Mouse (Mus musculus): ENCODE data around the gene Ssc5d.
"Not testable (repeated sequence)": the region's sequence is repeated elsewhere in the genome, so short reads cannot be mapped to it uniquely, and the experiment has no call there.

Ssc5d gene

DNA sequence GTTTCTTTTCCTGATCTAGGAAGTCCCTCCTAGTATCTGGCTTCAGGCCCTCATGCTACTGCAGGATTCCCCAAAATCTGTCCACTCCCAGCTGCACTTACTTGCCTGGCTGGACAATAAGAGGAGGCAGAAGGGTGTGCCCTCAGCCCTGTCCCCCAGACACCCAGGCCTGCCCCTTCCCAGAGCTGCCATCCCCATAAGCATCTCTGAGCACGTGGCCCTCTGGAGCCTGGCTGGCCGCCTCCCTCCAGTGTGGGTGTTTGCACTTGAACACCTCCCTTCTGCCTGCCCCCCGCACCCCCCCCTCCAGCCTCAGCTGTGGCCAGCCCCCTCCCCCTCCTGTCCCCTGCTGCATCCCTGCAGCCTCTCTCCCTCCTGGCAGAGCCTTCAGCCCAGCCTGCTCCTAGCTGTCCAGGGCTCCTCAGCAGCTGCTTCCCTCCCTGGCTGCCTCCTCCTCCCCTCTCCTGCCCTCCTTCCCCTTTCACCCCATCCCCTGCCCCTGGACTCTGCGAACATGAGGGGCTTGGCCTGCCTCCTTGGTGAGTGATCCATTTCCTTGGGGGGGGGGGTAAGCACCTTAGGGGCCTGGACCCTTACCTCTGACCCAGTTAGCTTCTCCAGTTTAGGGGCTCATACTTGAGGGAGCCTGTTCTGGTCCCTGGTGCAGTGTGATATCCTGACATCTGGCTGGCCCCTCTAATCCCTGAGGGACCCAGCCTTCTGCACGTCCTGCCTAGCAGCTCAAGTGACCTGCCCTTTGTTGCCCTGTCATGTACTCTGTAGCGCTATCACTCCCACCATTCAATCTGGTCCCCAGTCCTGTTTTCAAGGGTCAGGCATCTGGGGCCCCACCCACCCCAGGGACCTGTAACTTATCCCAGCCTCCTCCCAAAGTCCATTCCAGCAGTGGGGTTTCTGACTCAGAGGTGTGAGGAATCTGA lies at the start of gene Ssc5d:
Ssc5d (plus strand) TSS at position 345 of the 941 bp plus-strand sequence.
- peak; percentile 77 for DNase-seq

DNA sequence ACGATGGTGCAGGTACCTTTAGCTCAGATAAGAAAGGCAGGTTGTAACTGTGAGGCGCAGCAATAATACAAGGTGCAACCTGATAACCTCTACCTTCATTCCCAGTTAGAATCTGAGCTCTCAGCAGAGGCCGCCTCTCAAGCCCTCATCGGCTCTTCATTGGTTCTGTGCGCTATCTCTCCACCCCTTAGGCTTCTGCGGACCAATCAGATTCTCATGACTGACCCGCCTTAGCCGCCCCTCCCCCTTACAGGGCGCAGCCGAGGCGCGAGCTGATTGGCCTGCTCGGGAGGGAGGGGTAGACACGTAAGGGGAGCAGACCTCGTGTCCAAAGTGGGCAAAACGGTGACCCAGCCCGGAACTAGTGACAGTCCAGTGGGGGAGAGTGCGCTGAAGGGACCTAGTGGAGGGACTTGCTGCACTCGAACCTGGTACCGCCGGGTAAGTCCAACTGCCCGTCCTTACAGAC lies 48.8 kb upstream of the Ssc5d start, which contains the start of gene Isoc2a:
Isoc2a (plus strand) TSS at position 401 of the 469 bp plus-strand sequence.
- DNase-seq: peak; percentile 98

DNA sequence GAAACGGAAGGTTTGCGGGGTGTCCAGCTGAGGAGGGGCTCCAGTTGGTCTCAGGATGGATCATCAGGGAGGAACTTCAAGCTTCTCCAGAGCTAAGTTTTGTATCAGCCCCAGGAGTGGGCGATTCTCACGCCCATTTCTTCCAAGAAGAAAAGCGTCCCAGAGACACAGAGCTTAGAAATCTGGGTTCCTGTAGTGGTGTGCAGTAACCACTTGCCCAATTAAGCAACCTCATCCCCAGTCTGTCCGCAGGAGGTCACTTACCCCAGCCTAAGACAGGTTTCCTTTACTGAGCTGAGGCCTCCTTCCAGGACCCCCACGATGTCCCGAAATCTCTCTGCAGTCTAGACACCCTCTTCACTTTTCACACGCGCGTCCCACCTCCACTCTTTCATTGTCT lies 48.4 kb upstream of the Ssc5d start:
- DNase-seq: no peak

DNA sequence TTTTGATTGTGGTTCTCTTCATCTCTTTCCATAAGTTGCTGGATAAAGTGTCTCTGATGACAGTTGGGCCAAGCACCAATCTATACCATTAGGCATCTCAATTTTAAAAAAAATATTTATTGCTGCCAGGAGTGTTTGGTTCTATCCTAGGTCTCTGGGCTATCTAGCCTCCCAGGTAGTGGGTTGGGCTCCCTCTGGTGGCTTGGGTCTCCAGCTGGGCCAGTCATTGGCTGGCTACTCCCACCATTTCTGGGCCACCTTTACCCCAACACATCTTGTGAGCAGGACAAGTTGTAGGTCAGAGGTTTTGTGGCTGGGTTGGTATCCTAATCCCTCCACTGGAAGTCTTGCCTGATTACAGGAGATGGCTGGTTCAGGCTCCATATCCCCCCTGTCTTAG lies 47.4 kb upstream of the Ssc5d start:
- DNase-seq: peak; percentile 9

DNA sequence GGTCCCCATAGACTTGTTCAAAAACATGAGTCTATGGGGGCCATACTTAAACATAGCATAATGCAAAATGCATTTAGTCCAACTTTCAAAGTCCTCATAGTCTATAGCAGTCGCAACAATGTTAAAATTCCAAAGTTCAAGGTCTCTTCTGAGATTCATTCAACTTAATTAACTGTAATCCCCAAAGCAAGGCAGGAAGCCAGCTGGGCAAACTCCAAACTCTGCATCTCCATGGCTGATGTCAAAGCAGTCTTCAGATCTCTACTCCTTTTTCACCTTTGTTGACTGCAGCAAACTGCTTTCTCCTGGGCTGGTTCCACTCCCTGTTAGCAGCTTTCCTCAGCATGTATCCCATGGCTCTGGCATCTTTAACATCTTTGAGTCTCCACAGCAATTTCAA lies 46.5 kb upstream of the Ssc5d start:
- DNase-seq: not testable (repeated sequence)

DNA sequence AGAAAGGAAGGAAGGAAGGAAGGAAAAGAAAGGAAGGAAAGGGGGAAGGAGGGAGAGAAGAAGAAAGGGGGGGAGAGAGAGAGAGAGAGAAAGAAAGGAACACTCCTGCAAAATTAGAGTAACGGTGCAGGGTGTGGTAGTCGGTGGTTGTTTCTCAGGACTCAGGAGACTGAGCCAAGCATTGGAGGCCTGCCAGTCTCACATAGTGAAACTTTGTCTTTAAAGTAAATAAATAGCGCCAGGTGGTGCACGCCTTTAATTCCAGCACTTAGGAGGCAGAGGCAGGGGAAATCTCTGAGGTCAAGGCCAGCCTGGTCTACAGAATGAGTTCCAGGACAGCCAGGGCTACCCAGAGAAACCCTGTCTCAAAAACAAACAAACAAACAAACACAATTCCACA lies 38.9 kb upstream of the Ssc5d start:
- DNase-seq: no peak

DNA sequence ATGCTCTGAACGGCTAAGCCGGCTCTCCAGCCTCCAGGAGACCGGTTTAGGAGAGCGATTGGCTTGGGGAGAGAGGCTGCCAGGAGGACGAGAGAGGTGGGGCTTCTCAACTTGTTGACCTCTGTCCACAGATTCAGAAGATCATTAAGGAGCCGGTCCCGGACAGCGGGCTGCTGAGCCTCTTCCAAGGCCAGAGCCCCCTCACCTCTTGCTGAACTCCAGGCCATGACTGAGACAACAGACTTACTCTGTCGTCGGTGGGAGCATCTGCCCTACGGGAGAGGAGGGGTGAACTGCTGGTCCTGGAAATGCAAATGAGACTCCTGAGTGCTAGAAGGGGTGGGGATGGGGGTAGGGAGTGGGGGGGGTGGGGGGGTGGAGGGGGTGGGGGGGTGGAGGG lies 30.4 kb upstream of the Ssc5d start:
- no peak for DNase-seq

DNA sequence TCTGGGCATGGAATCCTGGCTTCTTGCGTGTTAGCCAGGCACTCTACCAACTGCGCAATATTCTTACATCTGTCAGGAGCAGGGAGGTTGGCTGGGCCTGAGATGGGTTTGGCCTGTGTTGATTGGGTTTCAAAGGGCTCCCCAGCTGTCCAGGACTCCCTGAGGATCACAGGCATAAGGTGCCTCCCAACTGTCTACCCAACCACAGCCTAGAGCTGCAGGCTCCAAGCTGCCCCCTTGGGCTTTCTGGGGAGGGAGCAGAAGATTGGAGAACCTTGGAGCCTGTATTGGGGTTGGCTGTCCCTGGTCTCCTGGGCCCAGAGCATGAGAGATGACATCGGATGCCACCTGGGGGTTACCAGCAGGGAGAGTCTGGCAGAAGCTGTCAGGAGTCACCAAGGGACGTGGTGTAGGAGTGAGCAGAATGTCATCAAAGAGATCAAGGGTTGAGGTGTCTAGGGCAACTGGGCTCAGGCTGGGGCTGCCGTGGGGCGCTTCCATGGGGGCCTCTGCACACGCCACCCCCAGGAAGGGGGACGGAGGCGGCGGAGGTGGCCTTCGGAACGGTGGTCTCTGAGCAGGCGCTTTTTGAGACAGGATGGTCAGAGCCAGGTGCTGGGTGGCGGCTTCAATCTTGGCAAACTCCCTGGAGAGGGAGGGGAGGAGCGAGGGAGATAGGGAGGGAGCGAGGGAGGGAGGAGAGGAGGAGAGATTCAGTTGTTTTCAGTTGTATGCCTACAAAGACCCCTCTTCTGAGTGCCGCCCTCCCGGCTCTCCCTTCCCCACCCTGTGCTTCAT lies 26.5 kb upstream of the Ssc5d start:
- peak; percentile 34 for DNase-seq

DNA sequence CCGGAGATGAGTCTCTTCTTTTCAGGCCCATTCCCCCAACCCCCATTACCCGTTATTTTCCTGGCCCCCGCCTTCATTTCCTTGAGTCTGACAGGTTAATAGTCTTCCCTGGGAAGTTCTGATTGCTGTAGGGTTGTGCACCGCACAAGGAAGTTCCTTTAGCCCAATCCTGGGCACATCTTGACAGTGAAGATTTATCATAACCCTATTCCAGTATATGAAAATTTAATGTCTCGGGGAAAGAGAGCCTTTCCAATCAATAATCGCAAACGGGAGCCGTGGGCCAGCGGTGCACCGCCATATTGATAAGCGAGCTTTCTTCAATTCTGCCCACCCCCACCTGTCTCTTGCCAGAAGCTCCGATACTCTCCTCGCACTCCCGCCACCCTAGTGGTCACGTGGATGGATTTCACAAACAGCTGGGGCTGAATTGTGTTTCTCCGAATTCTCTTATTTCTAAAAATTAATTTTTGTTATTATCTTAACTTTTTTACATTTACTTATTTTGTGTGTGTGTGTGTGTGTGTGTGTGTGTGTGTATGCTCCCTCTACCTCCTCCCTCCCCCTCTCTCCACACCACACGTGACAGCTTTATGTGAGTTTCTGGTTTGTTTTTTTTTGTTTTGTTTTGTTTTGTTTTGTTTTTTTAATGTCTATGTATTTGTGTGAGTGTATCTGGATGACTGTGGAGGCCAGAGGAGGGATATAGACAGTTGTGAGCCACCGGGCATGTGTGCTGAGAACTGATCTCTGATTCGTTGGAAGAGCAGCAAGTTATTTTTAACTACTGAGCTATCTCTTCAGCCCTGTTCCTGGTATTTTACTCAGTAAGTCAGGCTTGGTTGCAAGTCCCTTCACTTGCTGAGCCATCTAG lies 25.7 kb upstream of the Ssc5d start:
- peak; percentile 46 for DNase-seq

DNA sequence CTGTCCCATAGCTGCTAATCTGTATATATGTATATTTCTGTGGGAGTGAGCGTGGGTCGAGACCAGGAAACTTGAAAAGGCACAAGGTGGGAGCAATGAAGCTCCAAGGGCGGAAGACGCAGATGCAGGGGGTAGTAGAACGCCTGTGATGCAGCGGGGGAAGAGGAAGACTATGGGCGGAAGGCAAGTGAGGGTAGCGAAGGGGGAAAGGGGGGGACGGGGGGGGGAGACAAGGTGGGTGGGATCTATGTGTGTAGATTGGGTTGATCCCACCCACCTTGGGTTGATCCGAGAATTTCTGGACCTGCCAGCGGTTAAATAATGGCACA lies 25.1 kb upstream of the Ssc5d start:
- no peak for DNase-seq

DNA sequence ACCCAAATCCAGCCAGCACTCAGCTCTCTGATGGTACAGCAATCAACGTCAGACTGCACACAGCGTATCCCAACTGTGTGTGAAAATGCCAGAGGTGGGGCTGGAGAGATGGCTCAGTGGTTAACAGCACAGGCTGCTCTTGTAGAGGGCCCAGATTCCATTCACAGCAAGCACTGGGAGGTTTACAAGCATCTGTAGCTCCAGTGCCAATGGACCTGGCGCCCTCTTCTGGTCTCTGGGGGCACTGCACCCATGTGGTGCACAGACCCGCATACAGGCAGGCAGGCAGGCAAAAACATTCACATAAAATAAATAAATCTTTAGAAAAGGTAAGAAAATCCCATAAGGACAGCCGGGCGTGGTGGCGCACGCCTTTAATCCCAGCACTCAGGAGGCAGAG lies 24.4 kb upstream of the Ssc5d start:
- DNase-seq: peak; percentile 55

DNA sequence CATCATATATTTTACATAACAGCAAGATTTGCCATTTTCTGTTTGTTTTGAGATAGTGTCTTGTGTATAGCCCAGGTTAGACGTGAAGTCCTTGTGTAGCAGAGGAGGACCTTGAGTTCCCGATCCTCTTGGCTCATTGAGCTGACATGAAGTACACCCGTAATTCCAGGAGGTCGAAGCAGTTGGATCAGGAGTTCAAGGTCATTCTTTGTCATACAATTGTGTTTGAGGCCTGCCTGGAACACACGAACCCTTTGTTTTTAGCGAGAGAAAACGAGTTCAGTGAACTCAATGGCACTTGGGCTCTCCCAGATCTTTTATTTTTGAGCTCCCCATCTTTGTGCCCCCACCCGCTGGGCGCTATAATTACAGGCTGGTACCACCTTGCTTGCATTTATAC lies 23.2 kb upstream of the Ssc5d start:
- DNase-seq: no peak

DNA sequence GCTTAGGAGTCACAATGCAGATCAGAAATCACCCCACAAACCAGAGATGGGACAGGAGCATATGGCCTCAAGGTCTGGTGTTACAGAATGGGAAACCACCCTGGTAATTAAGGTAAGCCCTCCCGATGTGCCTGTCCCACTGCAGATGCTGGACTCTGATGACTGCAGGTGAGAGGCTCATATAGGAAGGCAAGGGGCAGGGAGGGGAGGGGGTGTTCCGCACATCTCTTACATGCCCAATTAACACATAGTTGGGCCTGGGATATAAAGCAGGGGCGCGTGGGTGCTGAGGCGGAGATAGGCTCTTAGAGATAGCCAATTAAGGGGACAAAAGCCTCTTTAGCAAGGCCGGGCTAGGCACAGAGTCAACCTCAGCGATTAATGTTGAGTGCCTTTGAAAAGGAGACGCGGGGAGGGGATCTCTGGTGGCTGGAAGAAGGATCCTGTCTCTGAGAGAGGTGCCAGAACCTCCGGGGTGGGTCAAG lies 19.1 kb upstream of the Ssc5d start, which contains the start of gene Gm36210:
Gm36210 (minus strand) TSS at position 51 of the 485 bp plus-strand sequence.
- peak; percentile 47 for DNase-seq

DNA sequence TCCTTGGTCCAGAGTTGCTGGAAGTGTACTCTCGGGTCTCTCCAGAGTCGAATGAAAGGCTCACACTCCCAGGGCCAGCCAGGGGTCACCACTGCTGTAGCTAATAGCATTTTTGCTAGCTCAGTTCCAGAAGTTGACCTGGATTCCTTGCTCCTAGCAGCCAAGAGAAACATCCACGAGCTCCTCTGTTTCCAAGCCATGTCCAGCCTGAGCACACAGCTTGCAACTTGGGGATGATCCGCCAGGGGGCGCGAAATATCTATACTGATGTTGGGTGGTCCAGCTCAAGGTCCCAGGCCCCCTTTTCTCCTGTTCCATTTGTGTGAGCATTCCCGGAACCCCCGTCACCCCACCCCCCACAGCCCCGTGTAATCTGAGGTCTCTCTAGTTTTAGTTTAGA lies 14.0 kb upstream of the Ssc5d start:
- peak; percentile 79 for DNase-seq

DNA sequence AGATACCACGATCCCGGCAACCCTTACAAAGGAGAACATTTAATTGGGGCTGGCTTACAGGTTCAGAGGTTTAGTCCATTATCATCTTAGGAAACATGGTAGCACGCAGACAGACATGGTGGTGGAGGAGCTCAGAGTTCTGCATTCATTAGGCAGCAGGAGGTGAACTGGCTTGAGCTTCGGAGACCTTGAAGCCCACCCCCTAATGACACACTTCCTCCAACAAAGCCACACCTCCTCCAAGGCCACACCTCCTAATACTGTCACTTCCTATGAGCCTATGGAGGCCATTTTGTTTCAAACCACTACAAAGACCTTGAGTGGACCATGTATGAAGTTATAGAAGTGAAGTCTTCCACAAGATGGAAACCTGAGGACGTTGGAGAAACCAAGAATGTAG lies 13.3 kb upstream of the Ssc5d start:
- peak; percentile 52 for DNase-seq

DNA sequence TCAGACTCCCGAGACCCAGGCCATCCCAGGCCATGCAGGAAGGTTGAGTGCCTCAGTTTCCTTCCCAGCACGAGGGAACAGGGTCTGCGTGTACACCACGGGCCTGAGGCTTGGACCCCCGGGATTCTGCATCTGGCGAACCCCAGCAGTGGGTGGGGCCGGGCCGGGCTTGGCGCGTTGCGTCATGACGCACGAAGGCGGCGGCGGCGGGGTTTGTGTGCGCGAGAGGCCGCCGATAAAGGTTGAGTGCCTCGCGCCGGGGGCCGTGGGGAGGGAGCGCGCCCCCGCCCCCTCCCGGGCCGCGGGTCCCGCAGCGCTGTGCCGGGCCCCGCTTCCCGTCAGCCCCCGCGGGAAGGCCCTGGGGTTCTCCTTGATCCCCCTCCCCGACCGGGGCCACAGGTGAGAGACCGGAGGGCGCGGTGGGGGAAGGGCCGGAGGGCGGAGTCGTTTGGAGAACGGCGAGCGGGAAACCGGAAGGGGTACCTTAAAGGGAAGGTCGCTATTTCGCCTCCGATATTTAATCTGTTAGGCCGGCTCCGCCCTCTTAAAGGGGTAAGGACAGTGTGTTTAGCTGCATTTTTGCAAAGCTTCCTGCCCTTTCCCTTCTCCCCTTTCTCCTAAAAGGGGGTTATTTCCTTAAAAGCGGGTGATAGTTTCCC lies 10.4 kb upstream of the Ssc5d start, which contains the start of gene Zfp628:
Zfp628 (plus strand) TSS at position 211 of the 659 bp plus-strand sequence.
- peak; percentile 96 for DNase-seq

DNA sequence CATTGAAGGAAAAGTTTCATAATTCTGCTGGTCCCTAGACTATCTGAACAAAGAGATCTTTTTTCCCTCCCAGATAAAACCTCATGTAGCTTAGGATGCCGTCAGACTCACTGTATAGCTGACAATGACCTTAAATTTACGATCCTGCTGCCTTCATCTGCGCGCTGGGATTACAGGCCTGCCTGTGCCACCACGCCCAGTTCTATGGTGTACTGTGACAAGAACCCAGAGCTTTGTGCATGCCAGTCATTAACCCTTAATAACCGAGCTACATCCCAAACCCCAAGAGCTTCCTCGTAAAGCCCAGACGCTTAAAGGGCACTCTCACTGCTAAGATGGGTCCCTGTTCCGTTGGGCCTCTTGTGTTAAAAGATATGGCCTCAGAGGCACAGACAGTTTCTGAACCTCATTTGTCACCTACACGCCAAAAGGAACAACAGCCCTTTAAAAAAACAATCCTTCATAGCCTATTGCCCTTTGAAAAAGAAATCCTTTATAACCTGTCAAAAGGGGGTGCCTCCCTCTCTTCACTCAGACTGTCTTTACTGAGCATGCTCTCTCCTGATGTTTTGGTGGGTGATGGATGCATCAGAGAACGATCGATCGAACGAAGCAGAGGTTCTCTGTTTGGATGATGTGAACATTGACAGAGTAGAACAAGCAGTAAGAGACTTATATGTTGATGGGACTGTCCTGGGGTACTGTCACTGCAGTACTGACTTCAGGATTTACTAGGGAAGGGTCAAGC lies 9.7 kb upstream of the Ssc5d start:
- DNase-seq: no peak

DNA sequence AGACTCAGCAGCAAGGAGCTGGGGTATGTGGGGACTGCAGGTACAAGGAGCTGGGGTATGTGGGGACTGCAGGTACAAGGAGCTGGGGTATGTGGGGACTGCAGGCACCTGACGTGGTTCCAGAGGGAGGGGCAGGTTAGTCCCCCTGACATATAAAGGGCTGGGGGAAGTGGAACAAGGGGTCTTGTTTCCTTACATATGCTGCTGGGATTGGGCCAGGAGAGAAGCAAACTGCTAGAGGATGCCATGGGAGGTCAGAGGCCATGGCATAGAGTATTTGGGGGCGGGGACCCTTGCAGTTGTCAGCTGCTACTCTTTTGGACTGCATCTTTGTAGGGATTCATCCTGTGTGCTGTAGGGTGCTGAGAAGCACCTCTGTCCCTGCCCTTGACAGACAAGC lies 8.1 kb upstream of the Ssc5d start:
- DNase-seq: no peak

DNA sequence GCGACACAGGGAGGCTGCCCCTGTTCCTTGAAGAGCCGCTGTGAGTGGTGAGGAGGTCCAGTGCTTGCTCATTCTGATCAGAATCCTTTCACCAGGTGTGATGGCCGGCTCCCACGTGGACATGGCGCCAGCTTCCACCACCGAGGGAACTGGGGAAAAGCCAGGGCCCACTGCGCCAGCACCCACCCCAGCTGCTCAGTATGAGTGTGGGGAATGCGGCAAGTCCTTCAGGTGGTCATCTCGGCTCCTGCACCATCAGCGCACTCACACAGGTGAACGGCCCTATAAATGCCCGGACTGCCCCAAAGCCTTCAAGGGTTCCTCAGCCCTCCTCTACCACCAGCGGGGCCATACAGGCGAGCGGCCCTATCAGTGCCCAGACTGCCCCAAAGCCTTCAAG lies 6.9 kb upstream of the Ssc5d start:
- DNase-seq: no peak

DNA sequence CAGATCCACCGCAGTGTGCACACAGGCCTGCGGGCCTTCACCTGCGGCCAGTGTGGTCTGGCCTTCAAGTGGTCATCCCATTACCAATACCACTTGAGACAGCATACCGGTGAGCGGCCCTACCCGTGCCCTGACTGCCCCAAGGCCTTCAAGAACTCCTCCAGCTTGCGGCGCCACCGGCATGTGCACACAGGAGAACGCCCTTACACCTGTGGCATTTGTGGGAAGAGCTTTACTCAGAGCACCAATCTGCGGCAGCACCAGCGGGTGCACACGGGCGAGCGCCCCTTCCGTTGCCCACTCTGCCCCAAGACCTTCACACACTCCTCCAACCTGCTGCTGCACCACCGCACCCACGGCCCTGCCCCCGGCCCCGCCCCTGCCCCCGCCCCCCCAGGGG lies 6.5 kb upstream of the Ssc5d start:
- no peak for DNase-seq

DNA sequence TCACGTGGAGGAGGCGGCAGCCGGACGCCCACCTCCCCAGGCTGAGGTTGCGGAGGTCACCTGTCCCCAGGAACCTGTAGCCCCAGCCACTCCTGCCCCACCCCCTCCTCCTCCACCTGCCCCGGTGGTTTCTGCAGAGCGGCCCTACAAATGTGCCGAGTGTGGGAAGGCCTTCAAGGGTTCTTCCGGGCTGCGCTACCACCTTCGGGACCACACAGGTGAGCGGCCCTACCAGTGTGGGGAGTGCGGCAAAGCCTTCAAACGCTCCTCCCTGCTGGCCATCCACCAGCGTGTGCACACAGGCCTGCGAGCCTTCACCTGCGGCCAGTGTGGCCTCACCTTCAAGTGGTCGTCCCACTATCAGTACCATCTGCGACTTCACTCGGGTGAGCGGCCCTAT lies 5.6 kb upstream of the Ssc5d start:
- DNase-seq: no peak

Measured in retina, postnatal 1 day (tissue).